Mouse (Mus musculus): ENCODE data around the gene Ptk7.

- no peak for TF ChIP-seq POLR2A (IDR thresholded peaks at IDR 0.05; ENCODE audit: low read depth, low read length)
- TF ChIP-seq CTCF (IDR thresholded peaks at IDR 0.05; ENCODE audit: extremely low read depth, insufficient read length, insufficient replicate concordance, low read depth, low read length): no peak
Observed at GRCm38 (mm10) chr17:46554646-46554976, 74.7 kb downstream of the Ptk7 start.

Measured in small intestine, adult 2 months (tissue).